Mouse (Mus musculus) forebrain, embryonic 14.5 days (tissue): ENCODE data around the gene Xxylt1. TPM values are rescaled to one million over a fixed set of nuclear protein-coding genes. Genes with fewer than 3 reads are reported as not detected.

Experiments used
- ATAC-seq: fragments of 200-750 bp; cut with Nextera tagmentation; 2 replicates; pipeline ENCODE4 v1.8.0; 2017; ENCODE audit warnings: mild to moderate bottlenecking, moderate library complexity
- DNase-seq: peaks from one replicate; pipeline ENCODE4 v3.0.0-alpha.2; 2015; ENCODE audit warnings: low spot score
- H3K27ac ChIP-seq: fragments of 300-500 bp; sonication (generic); 2 replicates; pipeline ENCODE4 v1.5.1; 2014; ENCODE audit warnings: low read depth, mild to moderate bottlenecking, control low read depth, low read length, moderate library complexity
- H3K27me3 ChIP-seq: fragments of 300-500 bp; sonication (generic); replicated peaks from 2 replicates; pipeline ENCODE4 v1.6.1; 2014; ENCODE audit warnings: low read length, control low read depth, mixed read lengths; ENCODE audit not compliant: control insufficient read depth, insufficient read depth
- H3K36me3 ChIP-seq: fragments of 300-500 bp; sonication (generic); 2 replicates; pipeline ENCODE4 v1.6.1; 2014; ENCODE audit warnings: low read length, control low read depth; ENCODE audit not compliant: control insufficient read depth, insufficient read depth
- H3K4me1 ChIP-seq: fragments of 300-500 bp; sonication (generic); 2 replicates; pipeline ENCODE4 v1.6.1; 2014; ENCODE audit warnings: antibody characterized with exemption, low read length, control low read depth; ENCODE audit not compliant: control insufficient read depth, insufficient read depth
- H3K4me2 ChIP-seq: fragments of 300-500 bp; sonication (generic); 2 replicates; pipeline ENCODE4 v1.6.1; 2014; ENCODE audit warnings: mild to moderate bottlenecking, control low read depth, low read length
- H3K4me3 ChIP-seq: fragments of 300-500 bp; sonication (generic); 2 replicates; pipeline ENCODE4 v1.5.1; 2014; ENCODE audit warnings: low read depth, low read length, control low read depth
- H3K9ac ChIP-seq: fragments of 300-500 bp; sonication (generic); 2 replicates; pipeline ENCODE4 v1.6.1; 2014; ENCODE audit warnings: mild to moderate bottlenecking, low read length, control low read depth, moderate library complexity
- H3K9me3 ChIP-seq: fragments of 300-500 bp; sonication (generic); replicated peaks from 2 replicates; pipeline ENCODE4 v1.6.1; 2016; ENCODE audit warnings: low read length, control low read depth, mixed read lengths; ENCODE audit not compliant: control insufficient read depth
- WGBS: fragments of 180-500 bp; shearing (Covaris S2); extraction: QIAGEN DNeasy Blood & Tissue Kit; methylation state at CpG from one replicate; pipeline ENCODE4 v1.1.7; 2014; 5-methylcytosine and 5-hydroxymethylcytosine counted together
- polyA plus RNA-seq: library from polyadenylated mRNA; unstranded; fragments of >200 nt; fragmentation: Nextera tagmentation; extraction: Ambion mirVana; gene quantifications from 2 replicates; pipeline ENCODE4 v1.2.1, GENCODE M21; 2014

Gene Xxylt1
- polyA plus RNA-seq, 1 experiment from 2014 or later: 8.5 TPM

- Histone ChIP-seq H3K36me3 (no peaks in the 10 kb centered on the region), H3K9me3 (no peaks in the 10 kb centered on the region), H3K4me3 (no peak overlapping the region), H3K4me2 (no peak overlapping the region), H3K27me3 (no peaks in the 10 kb centered on the region), H3K9ac (no peak overlapping the region), H3K27ac (no peak overlapping the region), H3K4me1 (no peaks in the 10 kb centered on the region)
- DNase-seq (no peak), ATAC-seq (no peak)
- 47% methylated on average over 6 of the region's 6 CpGs for WGBS
Observed at GRCm38 (mm10) chr16:30936471-30936870, 144.8 kb downstream of the Xxylt1 start.

- 92% methylated on average over 7 of the region's 7 CpGs for WGBS
- H3K36me3 ChIP-seq: no peaks in the 10 kb centered on the region
- no peak overlapping the region for H3K4me2 ChIP-seq
- H3K9me3 ChIP-seq: no peaks in the 10 kb centered on the region
- no peaks in the 10 kb centered on the region for H3K27me3 ChIP-seq
- ATAC-seq: no peak
- no peak overlapping the region for H3K4me3 ChIP-seq
- H3K4me1 ChIP-seq: no peaks in the 10 kb centered on the region
- no peak overlapping the region for H3K9ac ChIP-seq
- no peak overlapping the region for H3K27ac ChIP-seq
- no peak for DNase-seq
Observed at GRCm38 (mm10) chr16:30936012-30936461, 145.2 kb downstream of the Xxylt1 start.

GRCm38 (mm10) chr16:30934967-30935690, 146.1 kb downstream of the Xxylt1 start:
- no peak overlapping the region for H3K27ac ChIP-seq

GRCm38 (mm10) chr16:30934205-30934780, 146.9 kb downstream of the Xxylt1 start:
- Histone ChIP-seq H3K27ac (no peak overlapping the region), H3K9ac (no peak overlapping the region), H3K4me2 (no peak overlapping the region), H3K36me3 (no peaks in the 10 kb centered on the region), H3K9me3 (no peaks in the 10 kb centered on the region), H3K4me3 (no peak overlapping the region), H3K27me3 (no peaks in the 10 kb centered on the region), H3K4me1 (no peaks in the 10 kb centered on the region)
- DNase-seq (no peak), ATAC-seq (no peak)
- WGBS: 73% methylated on average over 11 of the region's 11 CpGs

More at GRCm38 (mm10) chr16:30934967-30935690, 146.1 kb downstream of the Xxylt1 start:
- Histone ChIP-seq H3K27me3 (no peaks in the 10 kb centered on the region), H3K4me2 (no peak overlapping the region), H3K4me3 (no peak overlapping the region), H3K4me1 (no peaks in the 10 kb centered on the region), H3K36me3 (no peaks in the 10 kb centered on the region), H3K9ac (no peak overlapping the region), H3K9me3 (no peaks in the 10 kb centered on the region)
- whole genome bisulfite sequencing: 67% methylated on average over 15 of the region's 15 CpGs
- no peak for DNase-seq
- no peak for ATAC-seq

GRCm38 (mm10) chr16:30933366-30933765, 147.9 kb downstream of the Xxylt1 start:
- no peak overlapping the region for H3K27ac ChIP-seq
- H3K9me3 ChIP-seq: no peaks in the 10 kb centered on the region
- H3K36me3 ChIP-seq: no peaks in the 10 kb centered on the region
- H3K9ac ChIP-seq: no peak overlapping the region
- H3K4me2 ChIP-seq: no peak overlapping the region
- 95% methylated on average over 8 of the region's 8 CpGs for WGBS
- ATAC-seq: no peak
- no peak overlapping the region for H3K4me3 ChIP-seq
- no peak for DNase-seq
- no peaks in the 10 kb centered on the region for H3K4me1 ChIP-seq
- no peaks in the 10 kb centered on the region for H3K27me3 ChIP-seq

GRCm38 (mm10) chr16:30932791-30933190, 148.4 kb downstream of the Xxylt1 start:
- Histone ChIP-seq H3K4me2 (no peak overlapping the region), H3K9me3 (no peaks in the 10 kb centered on the region), H3K9ac (no peak overlapping the region), H3K27ac (no peak overlapping the region), H3K4me3 (no peak overlapping the region), H3K36me3 (no peaks in the 10 kb centered on the region), H3K4me1 (no peaks in the 10 kb centered on the region), H3K27me3 (no peaks in the 10 kb centered on the region)
- no peak for ATAC-seq
- no peak for DNase-seq
- 78% methylated on average over 4 of the region's 4 CpGs for WGBS

GRCm38 (mm10) chr16:30932196-30932595, 149.0 kb downstream of the Xxylt1 start:
- Histone ChIP-seq H3K9ac (no peak overlapping the region), H3K27me3 (no peaks in the 10 kb centered on the region), H3K9me3 (no peaks in the 10 kb centered on the region), H3K4me1 (no peaks in the 10 kb centered on the region), H3K27ac (no peak overlapping the region), H3K4me3 (no peak overlapping the region), H3K4me2 (no peak overlapping the region), H3K36me3 (no peaks in the 10 kb centered on the region)
- DNase-seq (no peak), ATAC-seq (no peak)
- 83% methylated on average over 5 of the region's 5 CpGs for WGBS

- no peaks in the 10 kb centered on the region for H3K27me3 ChIP-seq
- DNase-seq (no peak), ATAC-seq (no peak)
- WGBS: 92% methylated on average over 3 of the region's 3 CpGs
- H3K27ac ChIP-seq: no peak overlapping the region
- no peak overlapping the region for H3K4me3 ChIP-seq
- H3K9me3 ChIP-seq: no peaks in the 10 kb centered on the region
- no peaks in the 10 kb centered on the region for H3K36me3 ChIP-seq
- no peak overlapping the region for H3K4me2 ChIP-seq
- no peak overlapping the region for H3K9ac ChIP-seq
- H3K4me1 ChIP-seq: no peaks in the 10 kb centered on the region
Observed at GRCm38 (mm10) chr16:30929165-30929564, 152.1 kb downstream of the Xxylt1 start.

GRCm38 (mm10) chr16:30928076-30928750, 153.0 kb downstream of the Xxylt1 start:
- ATAC-seq: no peak

More at GRCm38 (mm10) chr16:30928076-30928750, 153.0 kb downstream of the Xxylt1 start:
- Histone ChIP-seq H3K4me2 (no peak overlapping the region), H3K27me3 (no peaks in the 10 kb centered on the region), H3K36me3 (no peaks in the 10 kb centered on the region), H3K4me3 (no peak overlapping the region), H3K27ac (no peak overlapping the region), H3K9me3 (no peaks in the 10 kb centered on the region), H3K9ac (no peak overlapping the region), H3K4me1 (no peaks in the 10 kb centered on the region)
- WGBS: 89% methylated on average over 8 of the region's 8 CpGs
- no peak for DNase-seq
